25 mouse cellular contexts compared by ENCODE assay signal in the genomic region with DNA sequence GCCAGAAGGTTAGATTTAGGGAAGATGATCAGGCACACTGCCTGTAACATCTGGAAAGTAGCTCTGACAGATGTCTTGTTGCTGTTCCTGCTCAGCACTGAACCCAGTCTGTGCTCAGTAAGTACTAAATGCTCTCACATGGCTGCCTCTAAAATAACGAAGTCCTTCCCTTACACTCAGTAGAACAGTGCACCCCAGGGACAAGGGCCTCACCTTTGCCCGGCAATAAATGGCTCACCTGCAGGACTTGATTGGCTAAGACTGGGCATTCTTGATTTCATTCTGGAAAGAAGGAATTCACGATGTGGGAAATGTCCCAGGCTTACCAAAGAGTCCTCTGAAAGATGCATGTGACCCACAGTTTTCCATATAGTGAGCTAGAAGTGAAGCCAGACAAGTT.
"Had no signal": no experiment of that assay in that cellular context is flagged by ENCODE, and none has a peak within 500 bp of the region (broad histone marks: within the 10 kb centered on the region; RNA-seq: fewer than 3 reads in every experiment).

No protein-coding gene starts in this region.

- H3K4me1 ChIP-seq: heart, embryonic 13.5 days; heart, embryonic 15.5 days; hindbrain, embryonic 15.5 days; kidney, embryonic 15.5 days; limb, embryonic 10.5 days; limb, embryonic 12.5 days; liver, embryonic 13.5 days had no signal

- H3K27ac ChIP-seq: heart, embryonic 13.5 days; heart, embryonic 15.5 days; hindbrain, embryonic 13.5 days; hindbrain, embryonic 15.5 days; hindbrain, postnatal 0 days; kidney, embryonic 15.5 days; kidney, postnatal 0 days; layer of hippocampus, adult 2 months; left cerebral cortex, adult 2 months; limb, embryonic 10.5 days; limb, embryonic 12.5 days; liver, embryonic 13.5 days had no signal

- H3K27me3 ChIP-seq: heart, embryonic 13.5 days; heart, embryonic 15.5 days; hindbrain, embryonic 13.5 days; hindbrain, embryonic 15.5 days; kidney, embryonic 15.5 days; limb, embryonic 12.5 days; liver, embryonic 13.5 days had no signal

- H3K9me3 ChIP-seq: heart, embryonic 13.5 days; heart, embryonic 15.5 days; hindbrain, embryonic 13.5 days; hindbrain, embryonic 15.5 days; kidney, embryonic 15.5 days; limb, embryonic 10.5 days; limb, embryonic 12.5 days; liver, embryonic 13.5 days had no signal

- H3K36me3 ChIP-seq: heart, embryonic 13.5 days; heart, embryonic 15.5 days; hindbrain, embryonic 13.5 days; hindbrain, embryonic 15.5 days; kidney, embryonic 15.5 days; limb, embryonic 10.5 days; limb, embryonic 12.5 days; liver, embryonic 13.5 days had no signal

- H3K4me2 ChIP-seq: heart, embryonic 11.5 days; heart, embryonic 13.5 days; heart, embryonic 15.5 days; hindbrain, embryonic 13.5 days; hindbrain, embryonic 15.5 days; kidney, embryonic 15.5 days; limb, embryonic 12.5 days; liver, embryonic 11.5 days; liver, embryonic 13.5 days had no signal

- DNase-seq: forebrain, postnatal 0 days; gastrocnemius, postnatal 14 days; gastrocnemius, postnatal 36 days; heart, adult 18-20 months; heart, postnatal 14 days; heart, postnatal 36 days; kidney, adult 18-20 months; kidney, adult 9 months; kidney, postnatal 25 days; kidney, postnatal 4 days; liver; liver, embryonic 13.5 days had no signal

- H3K4me3 ChIP-seq: heart, embryonic 13.5 days; heart, embryonic 15.5 days; hindbrain, embryonic 13.5 days; hindbrain, embryonic 15.5 days; kidney, embryonic 15.5 days; layer of hippocampus, adult 2 months; left cerebral cortex, adult 2 months; limb, embryonic 10.5 days; limb, embryonic 12.5 days; liver, embryonic 13.5 days had no signal

- ATAC-seq: forebrain, postnatal 0 days; hindbrain, postnatal 0 days had no signal

- H3K9ac ChIP-seq: forebrain, postnatal 0 days; heart, embryonic 13.5 days; heart, embryonic 15.5 days; hindbrain, embryonic 13.5 days; hindbrain, embryonic 15.5 days; kidney, embryonic 15.5 days; limb, embryonic 12.5 days; liver, embryonic 13.5 days had no signal
